Mouse (Mus musculus): Measurements from ENCODE around the gene Fam186a.

- TF ChIP-seq CTCF (IDR thresholded peaks at IDR 0.05; ENCODE audit: control insufficient read depth, insufficient read depth, insufficient read length) (no peak), MAX (IDR thresholded peaks at IDR 0.05) (no peak), FOSL1 (IDR thresholded peaks at IDR 0.05; ENCODE audit: insufficient read depth, low read length, poor library complexity, severe bottlenecking) (no peak), USF1 (IDR thresholded peaks at IDR 0.05; ENCODE audit: low read depth) (no peak), MYOG (IDR thresholded peaks at IDR 0.05; ENCODE audit: control insufficient read depth, extremely low read depth, insufficient read length) (no peak), CEBPB (IDR thresholded peaks at IDR 0.05; ENCODE audit: low read depth) (no peak), MYOD1 (IDR thresholded peaks at IDR 0.05; ENCODE audit: control insufficient read depth, insufficient read length, low read depth) (no peak)
Observed at GRCm38 (mm10) chr15:99890412-99891236, 76.2 kb downstream of the Fam186a start.
